Mouse (Mus musculus) left cerebral cortex, adult 8-10 months (tissue): Measurements from ENCODE around the gene Mterf1a. TPM values are rescaled to one million over a fixed set of nuclear protein-coding genes. Genes with fewer than 3 reads are reported as not detected.

Experiments
- DNase-seq, 2 experiments: peaks; one replicate each; pipeline ENCODE4 v3.0.0; 2022; ENCODE audit warnings: low spot score in 2 of 2
- total RNA-seq, 4 experiments: library from RNA; stranded (reverse); gene quantifications; 2 replicates each; pipeline ENCODE4 v1.2.4; 2022

Mterf1a gene
- total RNA-seq, 4 experiments from 2014 or later: 7.4 to 11.1 (median 8.7) TPM

- DNase-seq: no peak
These were observed 48.7 kb downstream of the Mterf1a start, which contains the start of gene Lrrd1 for GRCm38 (mm10) chr5:3845026-3845425. Gene Lrrd1, plus strand, starts transcription at chr5:3845173.

Other genes with a start within 250 kb of the Mterf1a start
- not detected for gene Tmbim7, start 242.8 kb downstream of the Mterf1a start, total RNA-seq
- gene Gatad1, start 236.7 kb downstream of the Mterf1a start, total RNA-seq: 100 to 1,000 TPM; 121 to 133 (median 121) TPM
- gene Ankib1, start 91.0 kb downstream of the Mterf1a start, total RNA-seq: 100 to 1,000 TPM; 114 to 143 (median 129) TPM
- gene Krit1, start 90.7 kb downstream of the Mterf1a start, total RNA-seq: 10 to 100 TPM; 45.9 to 51.3 (median 48.4) TPM
- gene Lrrd1, start 48.8 kb downstream of the Mterf1a start, total RNA-seq: under 1 TPM in 3 of 4 experiments, not detected in 1; 0.14 to 0.40 (median 0.28) TPM
- gene Akap9, start 34.1 kb upstream of the Mterf1a start, total RNA-seq: 100 to 1,000 TPM in 1 of 4 experiments, 10 to 100 TPM in 3; 84.1 to 103 (median 91.2) TPM
- 10 to 100 TPM; 38.6 to 53.1 (median 46.4) TPM for gene Cyp51, start 210.8 kb upstream of the Mterf1a start, total RNA-seq